Mouse (Mus musculus): ENCODE measurements at regions not wholly inside any gene's neighbourhood (a gene's known extent, or its start where the extent isn't known, plus 50 kb on each side); places are given as distances from the start of the nearest gene placed in this dataset.

DNA sequence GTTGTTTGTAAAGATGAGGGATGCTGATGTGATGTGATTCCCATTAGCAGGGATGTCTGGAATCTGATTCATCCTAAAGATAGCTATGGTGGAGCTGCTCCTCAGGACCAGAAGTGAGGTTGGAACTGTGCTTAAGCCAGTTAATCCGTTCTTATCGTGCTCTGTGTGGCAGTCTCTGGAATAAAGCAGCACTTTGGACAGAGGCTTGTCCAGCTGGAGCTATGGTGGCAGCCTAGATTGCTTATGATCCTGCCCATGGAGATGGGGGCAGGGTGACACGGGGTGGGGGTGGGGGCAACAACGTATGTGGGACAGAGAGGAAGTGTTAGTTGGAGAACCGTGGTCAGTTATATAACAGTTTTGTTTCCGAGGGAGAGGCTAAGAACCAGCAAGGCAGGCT is 82.0 kb upstream of the Arhgap32 start:
- no peak for TF ChIP-seq CTCF (IDR thresholded peaks at IDR 0.05; ENCODE audit: borderline replicate concordance, insufficient read depth, low read depth, low read length)
- no peak for TF ChIP-seq POLR2A (IDR thresholded peaks at IDR 0.05; ENCODE audit: borderline replicate concordance, insufficient read depth, low read length)

Measured in cerebellum, adult 2 months (tissue).